Mouse (Mus musculus): ENCODE data around the gene Aspa. TPM values are rescaled to one million over a fixed set of nuclear protein-coding genes. Genes with fewer than 3 reads are reported as not detected.

The Aspa gene
- polyA plus RNA-seq, 1 experiment = 46.1 TPM

GRCm38 (mm10) chr11:73260457-73260856 is 68.9 kb downstream of the Aspa start:
- no peak for TF ChIP-seq CTCF (conservative IDR thresholded peaks at IDR 0.05; ENCODE audit: insufficient read depth, insufficient read length, low read depth, low read length)
- TF ChIP-seq POLR2A (IDR thresholded peaks at IDR 0.05; ENCODE audit: low read depth, low read length) = no peak
- no peak overlapping the region for H3K27ac ChIP-seq (ENCODE audit: insufficient read depth, low read depth, low read length)
- WGBS = 88% methylated on average over 3 of the region's 3 CpGs
- H3K27me3 ChIP-seq (replicated peaks; ENCODE audit: control insufficient read depth, insufficient read depth, low read length) = no peaks in the 10 kb centered on the region
- DNase-seq = no peak
- H3K36me3 ChIP-seq (ENCODE audit: control insufficient read depth, insufficient read depth, low read length) = no peaks in the 10 kb centered on the region
- no peak overlapping the region for H3K4me3 ChIP-seq (ENCODE audit: insufficient read depth, low read depth, low read length)
- no peaks in the 10 kb centered on the region for H3K4me1 ChIP-seq (ENCODE audit: control insufficient read depth, insufficient read depth, low read length)

GRCm38 (mm10) chr11:73258664-73259063 is 70.7 kb downstream of the Aspa start:
- no peak for DNase-seq

GRCm38 (mm10) chr11:73257362-73257945 is 71.9 kb downstream of the Aspa start:
- H3K27ac ChIP-seq (ENCODE audit: insufficient read depth, low read depth, low read length) = no peak overlapping the region
- no peaks in the 10 kb centered on the region for H3K4me1 ChIP-seq (ENCODE audit: control insufficient read depth, insufficient read depth, low read length)
- no peaks in the 10 kb centered on the region for H3K27me3 ChIP-seq (replicated peaks; ENCODE audit: control insufficient read depth, insufficient read depth, low read length)
- TF ChIP-seq CTCF (conservative IDR thresholded peaks at IDR 0.05; ENCODE audit: insufficient read depth, insufficient read length, low read depth, low read length) = no peak
- no peak for TF ChIP-seq POLR2A (IDR thresholded peaks at IDR 0.05; ENCODE audit: low read depth, low read length)
- H3K36me3 ChIP-seq (ENCODE audit: control insufficient read depth, insufficient read depth, low read length) = no peaks in the 10 kb centered on the region
- WGBS = 69% methylated on average over 4 of the region's 4 CpGs
- DNase-seq = no peak
- no peak overlapping the region for H3K4me3 ChIP-seq (ENCODE audit: insufficient read depth, low read depth, low read length)

More at GRCm38 (mm10) chr11:73258664-73259063, 70.7 kb downstream of the Aspa start:
- H3K27me3 ChIP-seq (replicated peaks; ENCODE audit: control insufficient read depth, insufficient read depth, low read length) = no peaks in the 10 kb centered on the region
- TF ChIP-seq POLR2A (IDR thresholded peaks at IDR 0.05; ENCODE audit: low read depth, low read length) (no peak), CTCF (conservative IDR thresholded peaks at IDR 0.05; ENCODE audit: insufficient read depth, insufficient read length, low read depth, low read length) (no peak)
- no peak overlapping the region for H3K4me3 ChIP-seq (ENCODE audit: insufficient read depth, low read depth, low read length)
- H3K36me3 ChIP-seq (ENCODE audit: control insufficient read depth, insufficient read depth, low read length) = no peaks in the 10 kb centered on the region
- no peaks in the 10 kb centered on the region for H3K4me1 ChIP-seq (ENCODE audit: control insufficient read depth, insufficient read depth, low read length)
- H3K27ac ChIP-seq (ENCODE audit: insufficient read depth, low read depth, low read length) = no peak overlapping the region

Other genes with a start within 250 kb of the Aspa start
- 0.60 and 1.0 TPM in 2 replicates for gene Itgae, start 239.0 kb downstream of the Aspa start, polyA plus RNA-seq (2012; rRNA removed)
- 0.90 and 1.3 TPM in 2 replicates for gene Haspin, start 191.3 kb downstream of the Aspa start, polyA plus RNA-seq (2012; rRNA removed)
- gene P2rx5, start 169.2 kb downstream of the Aspa start, polyA plus RNA-seq (2012; rRNA removed) = 7.4 and 8.7 TPM in 2 replicates
- 77.6 and 91.0 TPM in 2 replicates for gene Emc6, start 152.6 kb downstream of the Aspa start, polyA plus RNA-seq (2012; rRNA removed)
- gene Tax1bp3, start 152.5 kb downstream of the Aspa start, polyA plus RNA-seq (2012; rRNA removed) = 86.5 and 104 TPM in 2 replicates
- 37.1 and 37.5 TPM in 2 replicates for gene Ctns, start 130.6 kb downstream of the Aspa start, polyA plus RNA-seq (2012; rRNA removed)
- 17.7 and 18.5 TPM in 2 replicates for gene Shpk, start 130.1 kb downstream of the Aspa start, polyA plus RNA-seq (2012; rRNA removed)
- gene Trpv1, start 95.3 kb downstream of the Aspa start, polyA plus RNA-seq (2012; rRNA removed) = 0.16 and 0.18 TPM in 2 replicates
- 0.05 TPM in 2 replicates for gene Trpv3, start 62.2 kb downstream of the Aspa start, polyA plus RNA-seq (2012; rRNA removed)
- gene Gm49340, start 145 bp upstream of the Aspa start, polyA plus RNA-seq (2012; rRNA removed) = 0.03 TPM in 1 of 2 replicates, not detected in the other
- 0.16 TPM in 1 of 2 replicates, not detected in the other for gene Spata22, start 145 bp upstream of the Aspa start, polyA plus RNA-seq (2012; rRNA removed)
- gene Olfr20, start 21.2 kb upstream of the Aspa start, polyA plus RNA-seq (2012; rRNA removed) = 0.11 TPM in 1 of 2 replicates, not detected in the other
- not detected in 2 replicates for gene Olfr376, start 41.6 kb upstream of the Aspa start, polyA plus RNA-seq (2012; rRNA removed)
- gene Olfr1, start 70.0 kb upstream of the Aspa start, polyA plus RNA-seq (2012; rRNA removed) = not detected in 2 replicates
- gene Olfr378, start 98.9 kb upstream of the Aspa start, polyA plus RNA-seq (2012; rRNA removed) = not detected in 2 replicates
- not detected in 2 replicates for gene Olfr380, start 127.9 kb upstream of the Aspa start, polyA plus RNA-seq (2012; rRNA removed)
- gene Olfr381, start 162.0 kb upstream of the Aspa start, polyA plus RNA-seq (2012; rRNA removed) = not detected in 2 replicates
- gene Olfr382, start 187.6 kb upstream of the Aspa start, polyA plus RNA-seq (2012; rRNA removed) = not detected in 2 replicates

Data from kidney, adult 2 months (tissue).